Mouse (Mus musculus) CH12.LX (cell line): ENCODE measurements around the gene Calhm2. TPM values are rescaled to one million over a fixed set of nuclear protein-coding genes. Genes with fewer than 3 reads are reported as not detected.

Experiments
- DNase-seq: peaks from one replicate; pipeline ENCODE4 v3.0.0-alpha.2; 2013; ENCODE audit errors: extremely low read depth
- H3K27ac ChIP-seq: 2 replicates; pipeline ENCODE4 v1.5.1; 2012; ENCODE audit warnings: low read depth, mild to moderate bottlenecking, control low read depth, moderate library complexity; ENCODE audit not compliant: insufficient read depth
- H3K27me3 ChIP-seq: replicated peaks from 2 replicates; pipeline ENCODE3; 2012; ENCODE audit warnings: inconsistent platforms
- H3K36me3 ChIP-seq, 2 experiments: replicated peaks in 1 of 2; 2 replicates each; pipeline versions ENCODE3 to v1.6.1; 2012; ENCODE audit warnings: inconsistent platforms in 1 of 2, low read length in 1 of 2, mild to moderate bottlenecking in 1 of 2, mixed read lengths in 1 of 2, moderate library complexity in 1 of 2; ENCODE audit not compliant: control insufficient read depth in 1 of 2, insufficient read depth in 1 of 2
- H3K4me1 ChIP-seq, 2 experiments: 2 replicates each; pipeline ENCODE4 v1.6.1; 2012; ENCODE audit warnings: inconsistent platforms in 1 of 2, moderate library complexity in 1 of 2; ENCODE audit not compliant: insufficient read depth in 2 of 2, control insufficient read depth in 1 of 2
- H3K4me2 ChIP-seq: 2 replicates; pipeline ENCODE4 v1.6.1; 2012; ENCODE audit warnings: low read depth, mild to moderate bottlenecking, control low read depth; ENCODE audit not compliant: poor library complexity, insufficient read depth, severe bottlenecking
- H3K4me3 ChIP-seq, 3 experiments: fragments of 150-350 bp in 1 of 3; sonication (generic) in 1 of 3; replicated peaks in 1 of 3; 2 replicates each; pipeline versions ENCODE3 to v1.5.1; 2011 to 2012; ENCODE audit warnings: low read depth in 2 of 3, low read length in 2 of 3, mild to moderate bottlenecking in 2 of 3, moderate library complexity in 2 of 3, control low read depth in 1 of 3, improper control_type of control experiment in 1 of 3, inconsistent platforms in 1 of 3, mixed read lengths in 1 of 3; ENCODE audit not compliant: poor library complexity in 1 of 3
- H3K79me2 ChIP-seq: replicated peaks from 2 replicates; pipeline ENCODE4 v1.6.1; 2012; ENCODE audit warnings: mild to moderate bottlenecking, moderate library complexity; ENCODE audit not compliant: control insufficient read depth, poor library complexity, insufficient read depth, severe bottlenecking; ENCODE audit errors: extremely low read depth
- H3K9ac ChIP-seq: 2 replicates; pipeline ENCODE4 v1.6.1; 2012; ENCODE audit warnings: low read depth, mild to moderate bottlenecking, control low read depth, moderate library complexity; ENCODE audit not compliant: insufficient read depth
- H3K9me3 ChIP-seq: replicated peaks from 2 replicates; pipeline ENCODE3; 2012; ENCODE audit warnings: low read length, inconsistent platforms, mixed read lengths
- BHLHE40 ChIP-seq: IDR thresholded peaks from 2 replicates; pipeline ENCODE4 v1.6.1; 2011; ENCODE audit warnings: mild to moderate bottlenecking, low read depth, low read length, improper control_type of control experiment
- CHD1 ChIP-seq: IDR thresholded peaks from 2 replicates; pipeline ENCODE4 v1.6.1; 2012; ENCODE audit warnings: low read depth, low read length, improper control_type of control experiment, inconsistent platforms
- CHD2 ChIP-seq: IDR thresholded peaks from 2 replicates; pipeline ENCODE4 v1.6.1; 2011; ENCODE audit warnings: low read length, improper control_type of control experiment
- CTCF ChIP-seq, 2 experiments: IDR thresholded peaks in 1 of 2; conservative IDR thresholded peaks in 1 of 2; 2 replicates each; pipeline ENCODE4 v1.5.1; 2011 to 2012; ENCODE audit warnings: low read depth in 2 of 2, low read length in 2 of 2, improper control_type of control experiment in 1 of 2, inconsistent platforms in 1 of 2, mild to moderate bottlenecking in 1 of 2, moderate library complexity in 1 of 2
- E2F4 ChIP-seq: IDR thresholded peaks from 2 replicates; pipeline ENCODE4 v1.6.1; 2011; ENCODE audit warnings: low read depth, low read length, improper control_type of control experiment; ENCODE audit not compliant: insufficient replicate concordance
- ELF1 ChIP-seq: IDR thresholded peaks from 2 replicates; pipeline ENCODE4 v1.6.1; 2014; ENCODE audit warnings: low read depth, mild to moderate bottlenecking, inconsistent platforms, low read length, improper control_type of control experiment
- EP300 ChIP-seq: IDR thresholded peaks from 2 replicates; pipeline ENCODE4 v1.6.1; 2011; ENCODE audit warnings: low read length, improper control_type of control experiment
- ETS1 ChIP-seq: conservative IDR thresholded peaks from 2 replicates; pipeline ENCODE4 v1.6.1; 2012; ENCODE audit warnings: low read depth, mild to moderate bottlenecking, inconsistent platforms, low read length, improper control_type of control experiment, moderate library complexity
- GABPA ChIP-seq: IDR thresholded peaks from 2 replicates; pipeline ENCODE4 v1.6.1; 2012; ENCODE audit warnings: low read depth, low read length, improper control_type of control experiment, inconsistent platforms; ENCODE audit not compliant: insufficient replicate concordance
- HCFC1 ChIP-seq: IDR thresholded peaks from 2 replicates; pipeline ENCODE4 v1.6.1; 2012; ENCODE audit warnings: low read depth, mild to moderate bottlenecking, inconsistent platforms, low read length, improper control_type of control experiment
- IRF4 ChIP-seq: IDR thresholded peaks from 2 replicates; pipeline ENCODE4 v1.6.1; 2014; ENCODE audit warnings: low read depth, mild to moderate bottlenecking, inconsistent platforms, low read length, improper control_type of control experiment
- JUN ChIP-seq: IDR thresholded peaks from 2 replicates; pipeline ENCODE4 v1.6.1; 2011; ENCODE audit warnings: low read depth, mild to moderate bottlenecking, low read length, improper control_type of control experiment, moderate library complexity; ENCODE audit not compliant: insufficient read depth
- JUND ChIP-seq: conservative IDR thresholded peaks from 2 replicates; pipeline ENCODE4 v1.6.1; 2011; ENCODE audit warnings: low read depth, low read length, improper control_type of control experiment
- KAT2A ChIP-seq: IDR thresholded peaks from 2 replicates; pipeline ENCODE4 v1.6.1; 2012; ENCODE audit warnings: low read length, improper control_type of control experiment, inconsistent platforms; ENCODE audit not compliant: insufficient replicate concordance
- MAFK ChIP-seq: IDR thresholded peaks from 2 replicates; pipeline ENCODE4 v1.6.1; 2011; ENCODE audit warnings: low read length, improper control_type of control experiment; ENCODE audit not compliant: insufficient replicate concordance
- MAX ChIP-seq: IDR thresholded peaks from 2 replicates; pipeline ENCODE4 v1.6.1; 2011; ENCODE audit warnings: low read length, improper control_type of control experiment
- MAZ ChIP-seq: IDR thresholded peaks from 2 replicates; pipeline ENCODE4 v1.6.1; 2012; ENCODE audit warnings: low read depth, mild to moderate bottlenecking, inconsistent platforms, low read length, improper control_type of control experiment, moderate library complexity
- MEF2A ChIP-seq: IDR thresholded peaks from 2 replicates; pipeline ENCODE4 v1.6.1; 2014; ENCODE audit warnings: low read depth, mild to moderate bottlenecking, inconsistent platforms, low read length, improper control_type of control experiment, borderline replicate concordance
- MXI1 ChIP-seq: IDR thresholded peaks from 2 replicates; pipeline ENCODE4 v1.6.1; 2011; ENCODE audit warnings: mild to moderate bottlenecking, low read depth, low read length, improper control_type of control experiment
- MYC ChIP-seq: IDR thresholded peaks from 2 replicates; pipeline ENCODE4 v1.6.1; 2011; ENCODE audit warnings: low read depth, mild to moderate bottlenecking, improper control_type of control experiment, low read length
- NELFE ChIP-seq: IDR thresholded peaks from 2 replicates; pipeline ENCODE4 v1.6.1; 2011; ENCODE audit warnings: low read depth, low read length, improper control_type of control experiment
- NRF1 ChIP-seq: IDR thresholded peaks from 2 replicates; pipeline ENCODE4 v1.6.1; 2014; ENCODE audit warnings: low read depth, mild to moderate bottlenecking, inconsistent platforms, low read length, improper control_type of control experiment, moderate library complexity
- PAX5 ChIP-seq: IDR thresholded peaks from 2 replicates; pipeline ENCODE4 v1.6.1; 2012; ENCODE audit warnings: low read length, inconsistent platforms, mixed read lengths
- POLR2A ChIP-seq: IDR thresholded peaks from 2 replicates; pipeline ENCODE4 v1.6.1; 2011; ENCODE audit warnings: low read depth, mild to moderate bottlenecking, improper control_type of control experiment, low read length
- POLR2AphosphoS2 ChIP-seq: IDR thresholded peaks from 2 replicates; pipeline ENCODE4 v1.6.1; 2011; ENCODE audit warnings: low read depth, low read length, improper control_type of control experiment
- RAD21 ChIP-seq: IDR thresholded peaks from 2 replicates; pipeline ENCODE4 v1.6.1; 2011; ENCODE audit warnings: low read depth, mild to moderate bottlenecking, low read length, improper control_type of control experiment, moderate library complexity
- RCOR1 ChIP-seq: conservative IDR thresholded peaks from 2 replicates; pipeline ENCODE4 v1.6.1; 2012; ENCODE audit warnings: low read depth, mild to moderate bottlenecking, inconsistent platforms, low read length, improper control_type of control experiment
- SIN3A ChIP-seq: IDR thresholded peaks from 2 replicates; pipeline ENCODE4 v1.6.1; 2012; ENCODE audit warnings: low read length, improper control_type of control experiment, inconsistent platforms
- SMC3 ChIP-seq: IDR thresholded peaks from 2 replicates; pipeline ENCODE4 v1.6.1; 2011; ENCODE audit warnings: low read depth, low read length, improper control_type of control experiment
- TBP ChIP-seq: conservative IDR thresholded peaks from 2 replicates; pipeline ENCODE4 v1.6.1; 2011; ENCODE audit warnings: low read depth, low read length, improper control_type of control experiment
- TCF12 ChIP-seq: IDR thresholded peaks from 2 replicates; pipeline ENCODE4 v1.6.1; 2014; ENCODE audit warnings: low read depth, mild to moderate bottlenecking, inconsistent platforms, low read length, improper control_type of control experiment
- UBTF ChIP-seq: IDR thresholded peaks from 2 replicates; pipeline ENCODE4 v1.6.1; 2012; ENCODE audit warnings: low read depth, mild to moderate bottlenecking, inconsistent platforms, low read length, improper control_type of control experiment, moderate library complexity
- USF1 ChIP-seq: IDR thresholded peaks from 2 replicates; pipeline ENCODE4 v1.6.1; 2014; ENCODE audit warnings: low read depth, mild to moderate bottlenecking, inconsistent platforms, low read length, improper control_type of control experiment
- USF2 ChIP-seq: conservative IDR thresholded peaks from 2 replicates; pipeline ENCODE4 v1.6.1; 2011; ENCODE audit warnings: low read depth, low read length, improper control_type of control experiment
- ZC3H11A ChIP-seq: IDR thresholded peaks from 2 replicates; pipeline ENCODE4 v1.6.1; 2012; ENCODE audit warnings: low read depth, mild to moderate bottlenecking, inconsistent platforms, low read length, improper control_type of control experiment
- ZKSCAN1 ChIP-seq: IDR thresholded peaks from 2 replicates; pipeline ENCODE4 v1.6.1; 2012; ENCODE audit warnings: low read depth, inconsistent platforms, low read length, improper control_type of control experiment, borderline replicate concordance
- ZMIZ1 ChIP-seq: IDR thresholded peaks from 2 replicates; pipeline ENCODE4 v1.6.1; 2012; ENCODE audit warnings: low read depth, mild to moderate bottlenecking, inconsistent platforms, low read length, improper control_type of control experiment
- ZNF384 ChIP-seq: IDR thresholded peaks from 2 replicates; pipeline ENCODE4 v1.6.1; 2012; ENCODE audit warnings: low read depth, low read length, improper control_type of control experiment, inconsistent platforms
- dilution Hi-C: fragments of 300-500 bp; cut with MboI; formaldehyde crosslinking; loops from 2 replicates; pipeline ENCODE4 v1.14.3; 2020; ENCODE audit warnings: low sequenced_read_pairs; ENCODE audit not compliant: extremely low pct_unique_long_range_greater_than_20kb, extremely low pct_ligation_motif_present
- in situ Hi-C: fragments of 300-500 bp; cut with MboI; formaldehyde crosslinking; loops from 3 replicates; pipeline ENCODE4 v1.14.3; 2019; ENCODE audit warnings: low sequenced_read_pairs, low pct_ligation_motif_present, low pct_unique_long_range_greater_than_20kb, mixed read lengths
- polyA plus RNA-seq: library from polyadenylated mRNA; unstranded; fragments of >175 nt; gene quantifications from 2 replicates; pipeline ENCODE4 v1.2.1, GENCODE M21; 2012; ENCODE audit warnings: low read depth; ENCODE audit not compliant: insufficient read length
- total RNA-seq, 2 experiments: library from RNA; depleted of rRNA; stranded (reverse); fragments of 300-350 nt in 1 of 2; fragments of >200 nt in 1 of 2; gene quantifications; 2 replicates each; pipeline ENCODE4 v1.2.3; 2012 to 2014

The Calhm2 gene
- total and polyA plus RNA-seq, 3 experiments = 6.3 to 10.4 (median 10.1) TPM

DNA sequence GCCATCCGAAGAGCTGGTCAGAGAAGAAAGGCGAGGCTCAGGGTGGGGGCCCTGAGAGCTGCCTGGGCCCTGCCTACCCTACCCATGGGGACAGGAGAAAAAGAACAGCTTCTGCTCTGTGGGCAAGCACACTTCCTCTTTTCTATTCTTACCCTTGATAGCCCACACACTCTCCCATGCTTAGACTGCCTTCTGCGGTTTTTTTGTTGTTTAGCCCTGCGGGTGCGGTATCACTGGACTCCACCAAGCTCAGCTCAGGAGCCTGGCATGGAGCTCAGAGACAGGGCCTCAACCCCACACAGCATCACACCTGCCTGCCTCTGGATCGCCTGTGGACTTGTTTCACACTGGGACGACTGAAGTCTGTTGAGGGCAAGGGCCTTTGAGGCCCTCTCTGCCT is 4.9 kb downstream of the Calhm2 start:
- peaks cover 46 to 71% of the 10 kb centered on the region in 2 experiments for H3K36me3 ChIP-seq
- no peaks in the 10 kb centered on the region for H3K27me3 ChIP-seq
- peaks cover 27 to 73% of the 10 kb centered on the region in 2 experiments for H3K4me1 ChIP-seq
- DNase-seq = peak; percentile 87
- peak overlapping the region in 1 of 3 experiments; percentile 8 for H3K4me3 ChIP-seq
- peak overlapping the region; percentile 41 for H3K4me2 ChIP-seq
- peak overlapping the region; percentile 93 for H3K27ac ChIP-seq
- H3K9ac ChIP-seq = no peak overlapping the region
- dilution Hi-C loops (no loop called here), in situ Hi-C loops (loop anchor here (5.0 kb wide), 1 partner anchor 34 kb away; no protein-coding TSS in a partner anchor)
- H3K9me3 ChIP-seq = no peaks in the 10 kb centered on the region
- TF ChIP-seq MEF2A = peak; percentile 98
- TF ChIP-seq TCF12 = peak; percentile 81
- TF ChIP-seq BHLHE40 = peak; percentile 87
- peak; percentile 39; the same call in 1 of the 2 replicates for TF ChIP-seq POLR2A
- no peak for TF ChIP-seq NRF1
- no peak for TF ChIP-seq PAX5
- TF ChIP-seq ELF1 = peak; percentile 32; the same call in 1 of the 2 replicates
- peak; percentile 70; the same call in 1 of the 2 replicates for TF ChIP-seq MXI1
- 0 out of 2 replicates have a peak, but pooled peaks have one; percentile 17 for TF ChIP-seq SMC3
- peak; percentile 96 for TF ChIP-seq EP300
- TF ChIP-seq ZC3H11A = no peak
- peak; percentile 53 for TF ChIP-seq ZNF384
- no peak for TF ChIP-seq GABPA
- no peak for TF ChIP-seq E2F4
- TF ChIP-seq MAX = peak; percentile 81
- peak; percentile 82 for TF ChIP-seq ETS1
- no peak; the same call in 1 of the 2 replicates for TF ChIP-seq POLR2AphosphoS2
- no peak for TF ChIP-seq CTCF (conservative IDR thresholded peaks at IDR 0.05 in 1 of 2, IDR thresholded peaks at IDR 0.05 in 1 of 2; ENCODE audit: low read depth in 2 of 2, low read length in 2 of 2)
- TF ChIP-seq NELFE = 0 out of 2 replicates have a peak, but pooled peaks have one; percentile 3
- TF ChIP-seq KAT2A = 0 out of 2 replicates have a peak, but pooled peaks have one; percentile 28
- TF ChIP-seq RAD21 = no peak; the same call in 1 of the 2 replicates
- 0 out of 2 replicates have a peak, but pooled peaks have one; percentile 47 for TF ChIP-seq RCOR1
- TF ChIP-seq UBTF = 0 out of 2 replicates have a peak, but pooled peaks have one; percentile 40
- peak; percentile 7; the same call in 1 of the 2 replicates for TF ChIP-seq JUN
- peak; percentile 91 for TF ChIP-seq MAZ
- no peak for TF ChIP-seq ZKSCAN1
- TF ChIP-seq JUND = no peak
- no peak for TF ChIP-seq CHD1
- TF ChIP-seq CHD2 = no peak; the same call in 1 of the 2 replicates
- TF ChIP-seq MAFK = peak; percentile 79
- TF ChIP-seq USF2 = no peak; the same call in 1 of the 2 replicates
- TF ChIP-seq SIN3A = peak; percentile 80
- TF ChIP-seq ZMIZ1 = no peak; the same call in 1 of the 2 replicates
- peak; percentile 60; the same call in 1 of the 2 replicates for TF ChIP-seq TBP
- no peak for TF ChIP-seq HCFC1
- peak; percentile 68; the same call in 1 of the 2 replicates for TF ChIP-seq MYC
- TF ChIP-seq IRF4 = peak; percentile 92
- TF ChIP-seq USF1 = no peak
- H3K79me2 ChIP-seq = no peaks in the 10 kb centered on the region
